Mouse (Mus musculus): Measurements from ENCODE around the gene C1qtnf9. TPM values are rescaled to one million over a fixed set of nuclear protein-coding genes. Genes with fewer than 3 reads are reported as not detected.

C1qtnf9 gene
- total RNA-seq, 2 experiments from 2014 or later: 2.4 to 6.8 TPM

- no peak for DNase-seq (ENCODE audit: low spot score in 2 of 2)
These were observed 20.6 kb upstream of the C1qtnf9 start for GRCm38 (mm10) chr14:60747154-60747870.

GRCm38 (mm10) chr14:60749880-60750279 lies 18.1 kb upstream of the C1qtnf9 start:
- no peak for DNase-seq (ENCODE audit: low spot score in 2 of 2)

GRCm38 (mm10) chr14:60751581-60751980 lies 16.4 kb upstream of the C1qtnf9 start:
- DNase-seq (ENCODE audit: low spot score in 2 of 2): no peak

GRCm38 (mm10) chr14:60752892-60753800 lies 14.8 kb upstream of the C1qtnf9 start:
- no peak for DNase-seq (ENCODE audit: low spot score in 2 of 2)

GRCm38 (mm10) chr14:60753801-60754126 lies 14.2 kb upstream of the C1qtnf9 start:
- no peak for DNase-seq (ENCODE audit: low spot score in 2 of 2)

GRCm38 (mm10) chr14:60754656-60755055 lies 13.3 kb upstream of the C1qtnf9 start:
- DNase-seq (ENCODE audit: low spot score in 2 of 2): no peak

- DNase-seq (ENCODE audit: low spot score in 2 of 2): no peak
These were observed 11.7 kb upstream of the C1qtnf9 start for GRCm38 (mm10) chr14:60756271-60756670.

GRCm38 (mm10) chr14:60757265-60757664 lies 10.7 kb upstream of the C1qtnf9 start:
- no peak for DNase-seq (ENCODE audit: low spot score in 2 of 2)

GRCm38 (mm10) chr14:60757722-60758121 lies 10.2 kb upstream of the C1qtnf9 start:
- DNase-seq (ENCODE audit: low spot score in 2 of 2): no peak

- no peak for DNase-seq (ENCODE audit: low spot score in 2 of 2)
These were observed 8.8 kb upstream of the C1qtnf9 start for GRCm38 (mm10) chr14:60759097-60759496.

- DNase-seq (ENCODE audit: low spot score in 2 of 2): no peak
These were observed 6.1 kb upstream of the C1qtnf9 start for GRCm38 (mm10) chr14:60761801-60762200.

- no peak for DNase-seq (ENCODE audit: low spot score in 2 of 2)
These were observed 5.2 kb upstream of the C1qtnf9 start for GRCm38 (mm10) chr14:60762754-60763153.

- DNase-seq (ENCODE audit: low spot score in 2 of 2): no peak
These were observed 4.2 kb upstream of the C1qtnf9 start for GRCm38 (mm10) chr14:60763746-60764145.

- DNase-seq (ENCODE audit: low spot score in 2 of 2): no peak
These were observed 3.4 kb upstream of the C1qtnf9 start for GRCm38 (mm10) chr14:60764526-60764925.

GRCm38 (mm10) chr14:60765025-60765424 lies 2.9 kb upstream of the C1qtnf9 start:
- DNase-seq (ENCODE audit: low spot score in 2 of 2): no peak

- no peak for DNase-seq (ENCODE audit: low spot score in 2 of 2)
These were observed 1.4 kb downstream of the C1qtnf9 start for GRCm38 (mm10) chr14:60769340-60769739.

- DNase-seq (ENCODE audit: low spot score in 2 of 2): no peak
These were observed 2.7 kb downstream of the C1qtnf9 start for GRCm38 (mm10) chr14:60770594-60770993.

- peak; percentile 70 to 79 for DNase-seq (ENCODE audit: low spot score in 2 of 2)
These were observed 3.1 kb downstream of the C1qtnf9 start for GRCm38 (mm10) chr14:60771057-60771456.

- no peak for DNase-seq (ENCODE audit: low spot score in 2 of 2)
These were observed 5.5 kb downstream of the C1qtnf9 start for GRCm38 (mm10) chr14:60773476-60773875.

GRCm38 (mm10) chr14:60776521-60776920 lies 8.6 kb downstream of the C1qtnf9 start:
- no peak for DNase-seq (ENCODE audit: low spot score in 2 of 2)

- no peak for DNase-seq (ENCODE audit: low spot score in 2 of 2)
These were observed 9.6 kb downstream of the C1qtnf9 start for GRCm38 (mm10) chr14:60777485-60777919.

- no peak for DNase-seq (ENCODE audit: low spot score in 2 of 2)
These were observed 11.3 kb downstream of the C1qtnf9 start for GRCm38 (mm10) chr14:60779198-60779597.

Data from adrenal gland, adult 18-20 months (tissue).